Mouse (Mus musculus) CH12.LX (cell line): ENCODE measurements at regions not wholly inside any gene's neighbourhood (a gene's known extent, or its start where the extent isn't known, plus 50 kb on each side); places are given as distances from the start of the nearest gene placed in this dataset.

Experiments
- DNase-seq: peaks from one replicate; pipeline ENCODE4 v3.0.0-alpha.2; 2013; ENCODE audit errors: extremely low read depth
- H3K27ac ChIP-seq: 2 replicates; pipeline ENCODE4 v1.5.1; 2012; ENCODE audit warnings: low read depth, mild to moderate bottlenecking, control low read depth, moderate library complexity; ENCODE audit not compliant: insufficient read depth
- H3K27me3 ChIP-seq: replicated peaks from 2 replicates; pipeline ENCODE3; 2012; ENCODE audit warnings: inconsistent platforms
- H3K36me3 ChIP-seq, 2 experiments: replicated peaks in 1 of 2; 2 replicates each; pipeline versions ENCODE3 to v1.6.1; 2012; ENCODE audit warnings: inconsistent platforms in 1 of 2, low read length in 1 of 2, mild to moderate bottlenecking in 1 of 2, mixed read lengths in 1 of 2, moderate library complexity in 1 of 2; ENCODE audit not compliant: control insufficient read depth in 1 of 2, insufficient read depth in 1 of 2
- H3K4me1 ChIP-seq, 2 experiments: 2 replicates each; pipeline ENCODE4 v1.6.1; 2012; ENCODE audit warnings: inconsistent platforms in 1 of 2, moderate library complexity in 1 of 2; ENCODE audit not compliant: insufficient read depth in 2 of 2, control insufficient read depth in 1 of 2
- H3K4me2 ChIP-seq: 2 replicates; pipeline ENCODE4 v1.6.1; 2012; ENCODE audit warnings: low read depth, mild to moderate bottlenecking, control low read depth; ENCODE audit not compliant: poor library complexity, insufficient read depth, severe bottlenecking
- H3K4me3 ChIP-seq, 3 experiments: fragments of 150-350 bp in 1 of 3; sonication (generic) in 1 of 3; replicated peaks in 1 of 3; 2 replicates each; pipeline versions ENCODE3 to v1.5.1; 2011 to 2012; ENCODE audit warnings: low read depth in 2 of 3, low read length in 2 of 3, mild to moderate bottlenecking in 2 of 3, moderate library complexity in 2 of 3, control low read depth in 1 of 3, improper control_type of control experiment in 1 of 3, inconsistent platforms in 1 of 3, mixed read lengths in 1 of 3; ENCODE audit not compliant: poor library complexity in 1 of 3
- H3K79me2 ChIP-seq: replicated peaks from 2 replicates; pipeline ENCODE4 v1.6.1; 2012; ENCODE audit warnings: mild to moderate bottlenecking, moderate library complexity; ENCODE audit not compliant: control insufficient read depth, poor library complexity, insufficient read depth, severe bottlenecking; ENCODE audit errors: extremely low read depth
- H3K9ac ChIP-seq: 2 replicates; pipeline ENCODE4 v1.6.1; 2012; ENCODE audit warnings: low read depth, mild to moderate bottlenecking, control low read depth, moderate library complexity; ENCODE audit not compliant: insufficient read depth
- H3K9me3 ChIP-seq: replicated peaks from 2 replicates; pipeline ENCODE3; 2012; ENCODE audit warnings: low read length, inconsistent platforms, mixed read lengths
- CHD2 ChIP-seq: IDR thresholded peaks from 2 replicates; pipeline ENCODE4 v1.6.1; 2011; ENCODE audit warnings: low read length, improper control_type of control experiment
- CTCF ChIP-seq, 2 experiments: IDR thresholded peaks in 1 of 2; conservative IDR thresholded peaks in 1 of 2; 2 replicates each; pipeline ENCODE4 v1.5.1; 2011 to 2012; ENCODE audit warnings: low read depth in 2 of 2, low read length in 2 of 2, improper control_type of control experiment in 1 of 2, inconsistent platforms in 1 of 2, mild to moderate bottlenecking in 1 of 2, moderate library complexity in 1 of 2
- E2F4 ChIP-seq: IDR thresholded peaks from 2 replicates; pipeline ENCODE4 v1.6.1; 2011; ENCODE audit warnings: low read depth, low read length, improper control_type of control experiment; ENCODE audit not compliant: insufficient replicate concordance
- ELF1 ChIP-seq: IDR thresholded peaks from 2 replicates; pipeline ENCODE4 v1.6.1; 2014; ENCODE audit warnings: low read depth, mild to moderate bottlenecking, inconsistent platforms, low read length, improper control_type of control experiment
- EP300 ChIP-seq: IDR thresholded peaks from 2 replicates; pipeline ENCODE4 v1.6.1; 2011; ENCODE audit warnings: low read length, improper control_type of control experiment
- ETS1 ChIP-seq: conservative IDR thresholded peaks from 2 replicates; pipeline ENCODE4 v1.6.1; 2012; ENCODE audit warnings: low read depth, mild to moderate bottlenecking, inconsistent platforms, low read length, improper control_type of control experiment, moderate library complexity
- HCFC1 ChIP-seq: IDR thresholded peaks from 2 replicates; pipeline ENCODE4 v1.6.1; 2012; ENCODE audit warnings: low read depth, mild to moderate bottlenecking, inconsistent platforms, low read length, improper control_type of control experiment
- IRF4 ChIP-seq: IDR thresholded peaks from 2 replicates; pipeline ENCODE4 v1.6.1; 2014; ENCODE audit warnings: low read depth, mild to moderate bottlenecking, inconsistent platforms, low read length, improper control_type of control experiment
- JUN ChIP-seq: IDR thresholded peaks from 2 replicates; pipeline ENCODE4 v1.6.1; 2011; ENCODE audit warnings: low read depth, mild to moderate bottlenecking, low read length, improper control_type of control experiment, moderate library complexity; ENCODE audit not compliant: insufficient read depth
- JUND ChIP-seq: conservative IDR thresholded peaks from 2 replicates; pipeline ENCODE4 v1.6.1; 2011; ENCODE audit warnings: low read depth, low read length, improper control_type of control experiment
- MXI1 ChIP-seq: IDR thresholded peaks from 2 replicates; pipeline ENCODE4 v1.6.1; 2011; ENCODE audit warnings: mild to moderate bottlenecking, low read depth, low read length, improper control_type of control experiment
- MYC ChIP-seq: IDR thresholded peaks from 2 replicates; pipeline ENCODE4 v1.6.1; 2011; ENCODE audit warnings: low read depth, mild to moderate bottlenecking, improper control_type of control experiment, low read length
- NELFE ChIP-seq: IDR thresholded peaks from 2 replicates; pipeline ENCODE4 v1.6.1; 2011; ENCODE audit warnings: low read depth, low read length, improper control_type of control experiment
- NRF1 ChIP-seq: IDR thresholded peaks from 2 replicates; pipeline ENCODE4 v1.6.1; 2014; ENCODE audit warnings: low read depth, mild to moderate bottlenecking, inconsistent platforms, low read length, improper control_type of control experiment, moderate library complexity
- PAX5 ChIP-seq: IDR thresholded peaks from 2 replicates; pipeline ENCODE4 v1.6.1; 2012; ENCODE audit warnings: low read length, inconsistent platforms, mixed read lengths
- POLR2A ChIP-seq: IDR thresholded peaks from 2 replicates; pipeline ENCODE4 v1.6.1; 2011; ENCODE audit warnings: low read depth, mild to moderate bottlenecking, improper control_type of control experiment, low read length
- POLR2AphosphoS2 ChIP-seq: IDR thresholded peaks from 2 replicates; pipeline ENCODE4 v1.6.1; 2011; ENCODE audit warnings: low read depth, low read length, improper control_type of control experiment
- RCOR1 ChIP-seq: conservative IDR thresholded peaks from 2 replicates; pipeline ENCODE4 v1.6.1; 2012; ENCODE audit warnings: low read depth, mild to moderate bottlenecking, inconsistent platforms, low read length, improper control_type of control experiment
- SIN3A ChIP-seq: IDR thresholded peaks from 2 replicates; pipeline ENCODE4 v1.6.1; 2012; ENCODE audit warnings: low read length, improper control_type of control experiment, inconsistent platforms
- SMC3 ChIP-seq: IDR thresholded peaks from 2 replicates; pipeline ENCODE4 v1.6.1; 2011; ENCODE audit warnings: low read depth, low read length, improper control_type of control experiment
- TBP ChIP-seq: conservative IDR thresholded peaks from 2 replicates; pipeline ENCODE4 v1.6.1; 2011; ENCODE audit warnings: low read depth, low read length, improper control_type of control experiment
- TCF12 ChIP-seq: IDR thresholded peaks from 2 replicates; pipeline ENCODE4 v1.6.1; 2014; ENCODE audit warnings: low read depth, mild to moderate bottlenecking, inconsistent platforms, low read length, improper control_type of control experiment
- ZNF384 ChIP-seq: IDR thresholded peaks from 2 replicates; pipeline ENCODE4 v1.6.1; 2012; ENCODE audit warnings: low read depth, low read length, improper control_type of control experiment, inconsistent platforms
- dilution Hi-C: fragments of 300-500 bp; cut with MboI; formaldehyde crosslinking; loops from 2 replicates; pipeline ENCODE4 v1.14.3; 2020; ENCODE audit warnings: low sequenced_read_pairs; ENCODE audit not compliant: extremely low pct_unique_long_range_greater_than_20kb, extremely low pct_ligation_motif_present
- in situ Hi-C: fragments of 300-500 bp; cut with MboI; formaldehyde crosslinking; loops from 3 replicates; pipeline ENCODE4 v1.14.3; 2019; ENCODE audit warnings: low sequenced_read_pairs, low pct_ligation_motif_present, low pct_unique_long_range_greater_than_20kb, mixed read lengths

DNA sequence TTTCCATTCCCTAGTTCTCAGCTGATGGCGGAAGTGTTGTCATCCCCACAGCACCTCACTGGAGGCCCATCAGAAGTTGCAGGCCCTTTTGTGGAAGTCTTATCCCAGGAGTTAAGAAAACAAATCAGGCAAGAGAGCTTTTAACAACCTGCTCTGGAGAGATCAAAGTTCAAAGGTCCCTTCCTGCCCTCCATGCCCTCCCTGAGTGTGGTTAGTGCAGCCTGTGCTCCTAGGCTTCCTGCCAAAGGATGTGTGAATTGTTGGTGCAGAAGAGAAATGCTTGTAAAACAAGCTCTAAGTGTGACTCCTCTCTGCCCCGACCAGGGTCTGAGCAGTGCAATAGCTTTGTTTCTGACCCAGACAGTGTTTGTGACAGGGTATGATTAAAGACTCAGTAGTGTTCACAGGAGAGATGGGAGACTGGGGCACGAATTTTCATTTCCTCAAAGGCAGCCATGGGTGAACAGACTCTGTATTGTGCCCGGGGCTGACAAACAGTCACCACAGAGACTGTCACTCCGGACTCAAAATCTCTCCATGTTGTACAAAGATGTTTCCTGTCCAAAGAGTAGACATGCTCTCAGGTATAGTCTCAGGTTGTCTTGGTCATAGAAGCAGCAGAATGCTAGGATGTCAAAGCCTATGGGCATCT is 237.5 kb upstream of the Tmc3 start:
- TF ChIP-seq SMC3 (no peak), EP300 (no peak), ETS1 (no peak), CTCF (conservative IDR thresholded peaks at IDR 0.05 in 1 of 2, IDR thresholded peaks at IDR 0.05 in 1 of 2; ENCODE audit: low read depth in 2 of 2, low read length in 2 of 2) (no peak)
- Histone ChIP-seq H3K27me3 (no peaks in the 10 kb centered on the region), H3K4me1 (peaks cover 0 to 14% of the 10 kb centered on the region in 2 experiments; a peak in 2 of 4 replicates), H3K36me3 (no peaks in the 10 kb centered on the region), H3K9me3 (no peaks in the 10 kb centered on the region), H3K4me3 (no peak overlapping the region), H3K4me2 (no peak overlapping the region), H3K79me2 (no peaks in the 10 kb centered on the region), H3K27ac (no peak overlapping the region), H3K9ac (no peak overlapping the region)
- dilution Hi-C loops (no loop called here), in situ Hi-C loops (no loop called here)
- peak; percentile 40 for DNase-seq

DNA sequence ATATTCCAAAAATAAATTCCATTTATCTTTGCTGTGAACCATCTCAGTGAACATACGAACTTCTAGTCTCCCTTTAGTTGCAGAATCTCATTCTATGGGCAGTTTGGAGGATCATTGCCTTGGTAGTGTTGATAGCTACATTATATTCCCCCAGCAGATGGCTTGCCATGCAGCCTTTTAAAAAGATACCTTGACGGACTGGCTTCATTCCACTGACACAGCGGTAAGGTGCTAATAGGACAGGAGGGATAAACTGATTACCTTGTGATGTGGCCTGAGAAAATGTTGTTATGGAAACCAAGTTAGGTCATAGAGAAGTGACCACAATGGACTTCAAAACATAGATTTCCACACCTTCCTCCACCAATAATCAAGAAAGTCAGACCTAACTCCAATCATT is 215.5 kb upstream of the Tmc3 start:
- H3K4me2 ChIP-seq = no peak overlapping the region

DNA sequence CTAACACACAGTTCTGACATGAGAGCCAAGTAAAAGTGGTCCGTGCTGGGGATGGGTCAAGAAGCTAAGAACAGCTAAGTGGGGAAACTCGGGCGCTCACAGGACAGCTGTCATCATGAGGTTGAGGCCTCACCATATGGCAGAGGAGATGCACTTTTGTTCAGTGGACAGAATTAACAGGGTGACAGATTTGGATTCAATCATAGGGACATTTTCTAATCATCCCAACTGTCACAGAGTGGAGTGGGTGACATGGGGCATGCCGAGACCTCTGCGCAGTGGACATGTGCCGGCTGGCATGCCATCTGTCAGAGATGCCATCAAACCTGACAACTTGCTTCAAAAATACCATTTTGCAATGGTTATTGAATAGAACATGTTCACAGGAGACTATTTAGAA is 215.1 kb upstream of the Tmc3 start:
- Histone ChIP-seq H3K79me2 (no peaks in the 10 kb centered on the region), H3K4me2 (no peak overlapping the region), H3K9ac (no peak overlapping the region), H3K27me3 (no peaks in the 10 kb centered on the region), H3K27ac (no peak overlapping the region), H3K36me3 (no peaks in the 10 kb centered on the region), H3K4me3 (no peak overlapping the region), H3K9me3 (no peaks in the 10 kb centered on the region)
- in situ Hi-C loops = no loop called here
- TF ChIP-seq E2F4 (no peak), CTCF (conservative IDR thresholded peaks at IDR 0.05 in 1 of 2, IDR thresholded peaks at IDR 0.05 in 1 of 2; ENCODE audit: low read depth in 2 of 2, low read length in 2 of 2) (no peak), POLR2AphosphoS2 (no peak), JUN (no peak), CHD2 (no peak), ELF1 (no peak), IRF4 (no peak), NELFE (no peak), PAX5 (no peak), TBP (no peak), SIN3A (no peak), TCF12 (no peak), ETS1 (no peak), ZNF384 (no peak), HCFC1 (no peak), RCOR1 (no peak), POLR2A (no peak)
- TF ChIP-seq, all 38 proteins: peak for 0
- peaks cover 0 to 4% of the 10 kb centered on the region in 2 experiments; a peak in 1 of 4 replicates for H3K4me1 ChIP-seq
- no peak for DNase-seq
- dilution Hi-C loops = no loop called here

More for the DNA sequence above, 215.5 kb upstream of the Tmc3 start:
- H3K4me1 ChIP-seq = peaks cover 0 to 4% of the 10 kb centered on the region in 2 experiments; a peak in 1 of 4 replicates
- H3K36me3 ChIP-seq = no peaks in the 10 kb centered on the region
- H3K27ac ChIP-seq = no peak overlapping the region
- no peaks in the 10 kb centered on the region for H3K79me2 ChIP-seq
- no peaks in the 10 kb centered on the region for H3K9me3 ChIP-seq
- dilution Hi-C loops = no loop called here
- TF ChIP-seq POLR2A (no peak), MYC (no peak), NELFE (no peak), NRF1 (no peak), MXI1 (no peak), CHD2 (no peak), ELF1 (no peak), SMC3 (no peak), JUND (no peak)
- no peak for DNase-seq
- no peak overlapping the region for H3K9ac ChIP-seq
- no peaks in the 10 kb centered on the region for H3K27me3 ChIP-seq
- in situ Hi-C loops = no loop called here
- H3K4me3 ChIP-seq = no peak overlapping the region
